Mouse (Mus musculus) lung, embryonic 14.5 days (tissue): ENCODE measurements around the gene Cdhr4. TPM values are rescaled to one million over a fixed set of nuclear protein-coding genes. Genes with fewer than 3 reads are reported as not detected.

Experiments used
- ATAC-seq: fragments of 200-750 bp; cut with Nextera tagmentation; 2 replicates; pipeline ENCODE4 v1.8.0; 2017; ENCODE audit warnings: mild to moderate bottlenecking, moderate TSS enrichment, moderate library complexity; ENCODE audit not compliant: insufficient read depth
- DNase-seq: peaks from one replicate; pipeline ENCODE4 v3.0.0-alpha.2; 2015
- H3K27ac ChIP-seq: fragments of 300-500 bp; sonication (generic); 2 replicates; pipeline ENCODE4 v1.5.1; 2014; ENCODE audit warnings: low read depth, mild to moderate bottlenecking, moderate library complexity
- H3K27me3 ChIP-seq: fragments of 300-500 bp; sonication (generic); 2 replicates; pipeline ENCODE4 v1.6.1; 2014; ENCODE audit warnings: low read length, control low read depth; ENCODE audit not compliant: insufficient read depth
- H3K36me3 ChIP-seq: fragments of 300-500 bp; sonication (generic); 2 replicates; pipeline ENCODE4 v1.6.1; 2014; ENCODE audit warnings: control low read depth; ENCODE audit not compliant: insufficient read depth
- H3K4me1 ChIP-seq: fragments of 300-500 bp; sonication (generic); 2 replicates; pipeline ENCODE4 v1.6.1; 2014; ENCODE audit warnings: antibody characterized with exemption, control low read depth; ENCODE audit not compliant: insufficient read depth
- H3K4me2 ChIP-seq: fragments of 300-500 bp; sonication (generic); 2 replicates; pipeline ENCODE4 v1.6.1; 2014; ENCODE audit warnings: mild to moderate bottlenecking
- H3K4me3 ChIP-seq: fragments of 300-500 bp; sonication (generic); 2 replicates; pipeline ENCODE4 v1.5.1; 2014; ENCODE audit warnings: low read depth, low read length
- H3K9ac ChIP-seq: fragments of 300-500 bp; sonication (generic); 2 replicates; pipeline ENCODE4 v1.6.1; 2014
- H3K9me3 ChIP-seq: fragments of 300-500 bp; sonication (generic); 2 replicates; pipeline ENCODE4 v1.6.1; 2016; ENCODE audit warnings: low read depth, low read length, control low read depth
- CTCF ChIP-seq: IDR thresholded peaks from 2 replicates; pipeline ENCODE4 v1.5.1; 2016; ENCODE audit warnings: antibody characterized with exemption, low read depth
- WGBS: fragments of 180-500 bp; shearing (Covaris S2); extraction: QIAGEN DNeasy Blood & Tissue Kit; methylation state at CpG from one replicate; pipeline ENCODE4 v1.1.7; 2014; 5-methylcytosine and 5-hydroxymethylcytosine counted together
- polyA plus RNA-seq: library from polyadenylated mRNA; unstranded; fragments of >200 nt; fragmentation: Nextera tagmentation; extraction: Ambion mirVana; gene quantifications from 2 replicates; pipeline ENCODE4 v1.2.1, GENCODE M21; 2014

The Cdhr4 gene
- polyA plus RNA-seq, 1 experiment from 2014 or later = 8.3 TPM

GRCm38 (mm10) chr9:107966676-107967075 lies 25.6 kb upstream of the Cdhr4 start:
- no peaks in the 10 kb centered on the region for H3K27me3 ChIP-seq
- no peaks in the 10 kb centered on the region for H3K4me1 ChIP-seq
- TF ChIP-seq CTCF = no peak
- no peak overlapping the region for H3K4me3 ChIP-seq
- no peak for ATAC-seq
- no peak overlapping the region for H3K4me2 ChIP-seq
- WGBS = 74% methylated on average over 10 of the region's 10 CpGs
- peaks cover 81% of the 10 kb centered on the region for H3K36me3 ChIP-seq
- no peak overlapping the region for H3K9ac ChIP-seq
- no peaks in the 10 kb centered on the region for H3K9me3 ChIP-seq
- no peak for DNase-seq
- H3K27ac ChIP-seq = no peak overlapping the region

GRCm38 (mm10) chr9:107967437-107967836 lies 24.9 kb upstream of the Cdhr4 start:
- no peak for ATAC-seq
- Histone ChIP-seq H3K9ac (no peak overlapping the region), H3K9me3 (no peaks in the 10 kb centered on the region), H3K4me2 (no peak overlapping the region), H3K27ac (no peak overlapping the region), H3K36me3 (peaks cover 75% of the 10 kb centered on the region), H3K4me3 (no peak overlapping the region), H3K27me3 (no peaks in the 10 kb centered on the region), H3K4me1 (no peaks in the 10 kb centered on the region)
- WGBS = 80% methylated on average over 6 of the region's 6 CpGs
- no peak for TF ChIP-seq CTCF
- no peak for DNase-seq

GRCm38 (mm10) chr9:107968531-107968930 lies 23.8 kb upstream of the Cdhr4 start:
- Histone ChIP-seq H3K27me3 (no peaks in the 10 kb centered on the region), H3K9me3 (no peaks in the 10 kb centered on the region), H3K9ac (no peak overlapping the region), H3K4me3 (no peak overlapping the region), H3K27ac (no peak overlapping the region), H3K36me3 (peaks cover 64% of the 10 kb centered on the region), H3K4me1 (no peaks in the 10 kb centered on the region), H3K4me2 (no peak overlapping the region)
- ATAC-seq (no peak), DNase-seq (no peak)
- TF ChIP-seq CTCF = no peak
- 91% methylated on average over 7 of the region's 7 CpGs for WGBS

GRCm38 (mm10) chr9:107970311-107970710 lies 22.0 kb upstream of the Cdhr4 start:
- H3K9ac ChIP-seq = no peak overlapping the region
- H3K27ac ChIP-seq = no peak overlapping the region
- peak; percentile 44 for DNase-seq
- ATAC-seq = no peak
- TF ChIP-seq CTCF = no peak
- no peak overlapping the region for H3K4me2 ChIP-seq
- H3K4me3 ChIP-seq = no peak overlapping the region
- no peaks in the 10 kb centered on the region for H3K27me3 ChIP-seq
- 63% methylated on average over 5 of the region's 5 CpGs for WGBS
- H3K36me3 ChIP-seq = peaks cover 53% of the 10 kb centered on the region
- no peaks in the 10 kb centered on the region; the same call in 1 of the 2 replicates for H3K4me1 ChIP-seq
- H3K9me3 ChIP-seq = no peaks in the 10 kb centered on the region

- Histone ChIP-seq H3K4me3 (no peak overlapping the region), H3K4me1 (no peaks in the 10 kb centered on the region; the same call in 1 of the 2 replicates), H3K27me3 (no peaks in the 10 kb centered on the region), H3K9ac (no peak overlapping the region), H3K36me3 (peaks cover 39% of the 10 kb centered on the region), H3K27ac (no peak overlapping the region), H3K9me3 (no peaks in the 10 kb centered on the region), H3K4me2 (no peak overlapping the region)
- peak; percentile 52 for DNase-seq
- TF ChIP-seq CTCF = no peak
- 62% methylated on average over 8 of the region's 8 CpGs for WGBS
- ATAC-seq = 0 out of 2 replicates have a peak, but pooled peaks have one; percentile 24
Observed at GRCm38 (mm10) chr9:107971690-107972541, 20.4 kb upstream of the Cdhr4 start.

GRCm38 (mm10) chr9:107974491-107975171 lies 17.7 kb upstream of the Cdhr4 start:
- DNase-seq = no peak
- Histone ChIP-seq H3K9ac (no peak overlapping the region), H3K4me3 (no peak overlapping the region)

More at GRCm38 (mm10) chr9:107974491-107975171, 17.7 kb upstream of the Cdhr4 start:
- Histone ChIP-seq H3K4me2 (peak overlapping the region; percentile 4; the same call in 1 of the 2 replicates), H3K36me3 (peaks cover 21% of the 10 kb centered on the region), H3K4me1 (no peaks in the 10 kb centered on the region; the same call in 1 of the 2 replicates), H3K27ac (peak overlapping the region; percentile 38), H3K9me3 (no peaks in the 10 kb centered on the region), H3K27me3 (no peaks in the 10 kb centered on the region)
- no peak for ATAC-seq
- TF ChIP-seq CTCF = no peak
- 67% methylated on average over 10 of the region's 10 CpGs for WGBS
